Mouse (Mus musculus): ENCODE results near the gene Med25. TPM values are rescaled to one million over a fixed set of nuclear protein-coding genes. Genes with fewer than 3 reads are reported as not detected.

Med25 gene
- polyA plus RNA-seq, 1 experiment, result 105 TPM

GRCm38 (mm10) chr7:44871181-44871580 lies 21.3 kb downstream of the Med25 start:
- TF ChIP-seq POLR2A (IDR thresholded peaks at IDR 0.05; ENCODE audit: borderline replicate concordance, insufficient read depth, low read length), result no peak
- no peak for TF ChIP-seq CTCF (IDR thresholded peaks at IDR 0.05; ENCODE audit: borderline replicate concordance, insufficient read depth, low read depth, low read length)
- no peak overlapping the region for H3K4me3 ChIP-seq (replicated peaks; ENCODE audit: insufficient read depth, low read depth, low read length)
- DNase-seq, result no peak
- H3K27me3 ChIP-seq (ENCODE audit: control insufficient read depth, insufficient read depth, low read length), result no peaks in the 10 kb centered on the region
- H3K27ac ChIP-seq (ENCODE audit: insufficient read depth, low read length), result no peak overlapping the region
- WGBS, result 40% methylated on average over 1 of the region's 1 CpGs
- peaks cover 14% of the 10 kb centered on the region for H3K4me1 ChIP-seq (ENCODE audit: control insufficient read depth, insufficient read depth, low read length)

DNA sequence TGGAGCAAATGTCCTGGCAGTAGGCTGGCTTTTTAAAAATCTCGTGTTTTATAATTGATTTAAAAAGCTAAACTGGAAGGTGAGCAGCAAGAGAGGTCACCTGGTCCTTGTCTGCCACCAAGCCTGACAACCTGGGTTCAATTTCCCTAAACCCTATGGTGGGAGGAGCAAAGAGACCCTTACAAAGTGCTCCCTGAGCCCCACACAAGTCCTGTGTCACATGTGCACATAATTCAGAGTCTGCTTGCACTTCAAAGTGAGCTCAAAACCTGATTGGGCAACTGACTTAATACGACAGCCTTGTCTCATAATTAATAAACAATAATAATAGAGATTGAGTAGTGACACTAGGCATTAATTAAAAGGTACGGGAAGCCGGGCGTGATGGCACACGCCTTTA lies 21.9 kb downstream of the Med25 start:
- no peaks in the 10 kb centered on the region for H3K27me3 ChIP-seq (ENCODE audit: control insufficient read depth, insufficient read depth, low read length)
- TF ChIP-seq POLR2A (IDR thresholded peaks at IDR 0.05; ENCODE audit: borderline replicate concordance, insufficient read depth, low read length) (no peak), CTCF (IDR thresholded peaks at IDR 0.05; ENCODE audit: borderline replicate concordance, insufficient read depth, low read depth, low read length) (no peak)
- WGBS, result 81% methylated on average over 6 of the region's 6 CpGs
- peaks cover 19% of the 10 kb centered on the region for H3K4me1 ChIP-seq (ENCODE audit: control insufficient read depth, insufficient read depth, low read length)
- no peak overlapping the region for H3K27ac ChIP-seq (ENCODE audit: insufficient read depth, low read length)
- H3K4me3 ChIP-seq (replicated peaks; ENCODE audit: insufficient read depth, low read depth, low read length), result no peak overlapping the region
- no peak for DNase-seq

DNA sequence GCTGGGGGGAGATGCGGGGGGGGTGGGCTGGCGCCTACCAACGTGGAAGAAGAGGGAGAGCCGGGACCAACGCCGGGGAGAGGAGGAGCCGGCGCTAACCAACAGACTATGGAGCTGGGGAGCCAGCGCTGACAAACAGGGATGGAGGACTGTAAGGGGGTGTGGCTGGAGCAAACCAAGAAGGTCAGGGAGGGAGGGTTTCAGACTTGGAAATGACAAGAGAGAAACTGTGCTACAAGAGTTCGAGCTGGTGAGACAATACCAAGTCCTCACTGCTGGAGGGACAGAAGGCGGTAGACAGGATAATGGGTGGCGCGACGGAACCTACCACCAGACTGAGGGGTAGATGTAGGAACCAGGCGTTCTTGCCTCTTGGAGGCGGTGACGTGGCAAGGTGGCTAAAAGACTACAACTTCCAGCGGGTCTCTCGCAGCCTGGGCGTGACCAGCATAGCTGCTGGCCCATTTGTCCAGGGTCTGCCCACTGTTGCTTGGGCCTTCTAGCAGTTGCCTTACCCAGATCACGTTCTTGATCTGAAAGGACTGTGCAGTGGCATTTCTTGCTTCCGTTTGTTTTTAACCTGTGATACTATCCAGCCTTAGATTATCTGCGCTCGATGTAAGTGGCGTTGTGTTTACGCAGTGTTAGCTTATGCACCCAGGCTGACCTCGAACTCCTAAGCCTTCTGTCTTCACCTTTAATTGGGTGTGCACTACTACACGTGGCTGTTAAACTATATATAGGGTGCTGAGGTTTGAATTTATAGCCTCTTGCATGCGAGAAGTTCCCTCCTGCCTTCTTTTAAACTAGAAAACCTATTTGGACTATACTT lies 22.6 kb downstream of the Med25 start, which contains the start of gene Ptov1:
Gene Ptov1 (minus strand): TSS at position 92 of the 832 bp plus-strand sequence.
- Histone ChIP-seq H3K27ac (ENCODE audit: insufficient read depth, low read length) (peak within 1 kb of the TSS; percentile 98), H3K4me1 (ENCODE audit: control insufficient read depth, insufficient read depth, low read length) (peaks cover 26% of the 10 kb centered on the region), H3K4me3 (replicated peaks; ENCODE audit: insufficient read depth, low read depth, low read length) (peak within 1 kb of the TSS; percentile 53), H3K27me3 (ENCODE audit: control insufficient read depth, insufficient read depth, low read length) (no peaks in the 10 kb centered on the region)
- WGBS, result 8% methylated on average over 29 of the region's 29 CpGs
- peak; percentile 93 to 98 for DNase-seq
- TF ChIP-seq CTCF (IDR thresholded peaks at IDR 0.05; ENCODE audit: borderline replicate concordance, insufficient read depth, low read depth, low read length) (no peak), POLR2A (IDR thresholded peaks at IDR 0.05; ENCODE audit: borderline replicate concordance, insufficient read depth, low read length) (peak; percentile 76; the same call in 1 of the 2 replicates)

GRCm38 (mm10) chr7:44868919-44869696 lies 23.4 kb downstream of the Med25 start:
- Histone ChIP-seq H3K4me3 (replicated peaks; ENCODE audit: insufficient read depth, low read depth, low read length) (peak overlapping the region; percentile 53), H3K27me3 (ENCODE audit: control insufficient read depth, insufficient read depth, low read length) (no peaks in the 10 kb centered on the region), H3K4me1 (ENCODE audit: control insufficient read depth, insufficient read depth, low read length) (peaks cover 33% of the 10 kb centered on the region), H3K27ac (ENCODE audit: insufficient read depth, low read length) (peak overlapping the region; percentile 98)
- DNase-seq, result peak; percentile 67 to 75
- no peak for TF ChIP-seq POLR2A (IDR thresholded peaks at IDR 0.05; ENCODE audit: borderline replicate concordance, insufficient read depth, low read length)
- TF ChIP-seq CTCF (IDR thresholded peaks at IDR 0.05; ENCODE audit: borderline replicate concordance, insufficient read depth, low read depth, low read length), result no peak
- 1% methylated on average over 95 of the region's 108 CpGs for WGBS

DNA sequence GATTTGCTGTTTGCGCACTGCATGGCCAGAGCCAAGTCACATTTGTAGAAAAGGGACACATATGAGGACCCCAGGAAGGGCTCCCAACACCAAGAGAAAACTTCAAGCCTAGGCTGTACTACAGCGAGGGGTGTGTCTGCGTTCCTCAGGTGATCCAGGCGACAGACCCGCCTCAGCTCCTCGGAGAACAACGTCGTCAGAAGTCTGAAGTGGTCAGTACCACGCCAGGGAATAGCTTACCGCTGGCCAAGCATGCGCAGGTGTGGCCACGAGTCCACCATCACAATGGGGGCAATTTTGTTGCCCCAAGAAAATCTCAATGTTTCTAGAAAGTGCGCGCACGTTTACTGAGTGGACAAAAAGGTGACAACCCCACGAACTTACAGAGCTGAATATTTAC lies 24.0 kb downstream of the Med25 start:
- DNase-seq, result peak in 1 of 2 experiments; percentile 31
- Histone ChIP-seq H3K4me3 (replicated peaks; ENCODE audit: insufficient read depth, low read depth, low read length) (peak overlapping the region; percentile 53), H3K27ac (ENCODE audit: insufficient read depth, low read length) (no peak overlapping the region), H3K27me3 (ENCODE audit: control insufficient read depth, insufficient read depth, low read length) (no peaks in the 10 kb centered on the region), H3K4me1 (ENCODE audit: control insufficient read depth, insufficient read depth, low read length) (peaks cover 34% of the 10 kb centered on the region)
- TF ChIP-seq POLR2A (IDR thresholded peaks at IDR 0.05; ENCODE audit: borderline replicate concordance, insufficient read depth, low read length) (no peak), CTCF (IDR thresholded peaks at IDR 0.05; ENCODE audit: borderline replicate concordance, insufficient read depth, low read depth, low read length) (no peak)
- under 1% methylated on average over 16 of the region's 16 CpGs for WGBS

DNA sequence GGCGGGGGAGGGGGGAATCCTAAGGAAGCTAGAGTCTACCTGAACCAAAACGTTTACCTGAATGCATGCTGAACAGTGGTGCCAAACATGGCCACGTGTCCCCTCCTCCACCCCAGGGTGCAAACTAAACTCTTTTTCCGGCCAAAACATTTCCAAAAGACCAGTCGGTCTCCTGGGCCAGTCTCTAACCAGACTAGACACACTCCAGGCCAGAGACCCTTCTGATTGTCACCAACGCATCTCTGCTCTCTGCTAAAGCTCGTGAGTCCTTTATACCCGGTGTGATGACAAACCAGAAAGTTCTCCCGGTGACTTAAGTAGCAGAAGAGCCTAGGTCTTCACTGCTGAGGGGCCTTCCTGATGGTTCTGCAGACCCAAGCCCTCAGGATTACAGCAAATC lies 24.7 kb downstream of the Med25 start:
- no peak overlapping the region for H3K27ac ChIP-seq (ENCODE audit: insufficient read depth, low read length)
- no peaks in the 10 kb centered on the region for H3K27me3 ChIP-seq (ENCODE audit: control insufficient read depth, insufficient read depth, low read length)
- peak in 1 of 2 experiments; percentile 24 for DNase-seq
- peak overlapping the region; percentile 53 for H3K4me3 ChIP-seq (replicated peaks; ENCODE audit: insufficient read depth, low read depth, low read length)
- WGBS, result 12% methylated on average over 9 of the region's 9 CpGs
- peaks cover 36% of the 10 kb centered on the region for H3K4me1 ChIP-seq (ENCODE audit: control insufficient read depth, insufficient read depth, low read length)
- no peak for TF ChIP-seq CTCF (IDR thresholded peaks at IDR 0.05; ENCODE audit: borderline replicate concordance, insufficient read depth, low read depth, low read length)
- no peak for TF ChIP-seq POLR2A (IDR thresholded peaks at IDR 0.05; ENCODE audit: borderline replicate concordance, insufficient read depth, low read length)

DNA sequence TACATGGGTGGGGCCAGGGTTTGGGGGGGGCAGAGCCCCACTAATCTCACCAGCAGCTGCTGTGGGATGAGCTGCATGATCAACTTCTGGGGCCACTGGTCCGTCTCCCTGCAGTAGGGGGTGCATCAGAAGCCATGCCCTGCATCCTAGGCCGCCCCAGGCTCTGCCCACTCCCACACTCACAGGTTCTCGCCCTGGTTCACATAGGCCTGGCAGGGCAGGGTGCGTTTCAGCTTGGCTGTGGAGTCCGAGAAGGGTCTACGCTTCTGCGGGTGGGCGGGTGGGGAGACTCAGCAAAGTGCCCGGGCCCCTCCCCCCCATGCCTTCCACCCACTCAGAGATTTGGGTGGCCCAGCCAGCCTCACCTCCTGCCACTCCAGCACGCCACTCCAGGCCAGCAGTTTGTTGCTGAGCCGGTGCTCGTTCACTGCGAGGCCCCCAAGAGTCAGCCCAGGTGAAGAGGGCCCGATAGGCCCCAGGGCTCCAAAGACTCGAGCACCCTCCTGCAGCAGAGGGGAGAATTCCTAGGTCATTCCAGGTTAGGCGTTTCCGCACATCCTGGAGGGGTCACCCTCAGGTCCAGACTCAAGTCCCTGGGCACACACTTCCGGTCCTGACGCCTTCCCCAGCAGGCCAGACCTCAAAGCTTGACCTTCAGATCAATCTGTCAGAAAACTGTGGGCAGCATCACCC lies 25.4 kb downstream of the Med25 start:
- Histone ChIP-seq H3K27me3 (ENCODE audit: control insufficient read depth, insufficient read depth, low read length) (no peaks in the 10 kb centered on the region), H3K4me1 (ENCODE audit: control insufficient read depth, insufficient read depth, low read length) (peaks cover 36% of the 10 kb centered on the region), H3K4me3 (replicated peaks; ENCODE audit: insufficient read depth, low read depth, low read length) (peak overlapping the region; percentile 29), H3K27ac (ENCODE audit: insufficient read depth, low read length) (no peak overlapping the region)
- peak; percentile 44 to 46 for DNase-seq
- no peak for TF ChIP-seq CTCF (IDR thresholded peaks at IDR 0.05; ENCODE audit: borderline replicate concordance, insufficient read depth, low read depth, low read length)
- no peak for TF ChIP-seq POLR2A (IDR thresholded peaks at IDR 0.05; ENCODE audit: borderline replicate concordance, insufficient read depth, low read length)
- 23% methylated on average over 19 of the region's 19 CpGs for WGBS

All from cerebellum, adult 2 months (tissue).